Mouse (Mus musculus) megakaryocyte, embryonic 14.5 days (primary cell): Measurements from ENCODE around the gene Camk2g.

Experiments
- FLI1 ChIP-seq: IDR thresholded peaks from 2 replicates; pipeline ENCODE4 v1.6.1; 2012; ENCODE audit warnings: low read length, inconsistent platforms, mixed read lengths
- GATA1 ChIP-seq: IDR thresholded peaks from 3 replicates; pipeline ENCODE4 v1.6.1; 2012; ENCODE audit warnings: mixed read lengths, low read length, inconsistent platforms, borderline replicate concordance

DNA sequence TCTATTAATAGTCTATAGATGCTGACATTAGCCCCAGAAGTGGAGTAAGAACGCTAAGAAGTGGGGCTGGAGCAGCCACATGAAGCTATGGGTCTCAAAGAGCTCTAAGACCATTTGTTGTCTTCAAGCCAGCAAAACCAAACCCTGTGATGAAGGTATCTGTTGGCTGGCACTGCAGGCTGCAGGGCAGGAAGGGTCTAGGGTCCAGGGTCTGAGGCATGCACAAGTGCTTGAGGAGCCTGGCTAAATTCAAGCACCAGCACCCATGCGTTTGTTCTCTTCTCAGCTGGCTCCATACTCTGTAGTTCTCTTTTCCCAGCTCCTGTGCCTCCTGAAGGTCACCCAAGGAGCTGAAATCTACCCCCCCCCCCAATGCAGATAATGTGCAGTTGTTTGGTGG, 58.8 kb downstream of the Camk2g start:
- TF ChIP-seq FLI1 (no peak), GATA1 (no peak)
